Mouse (Mus musculus) neural tube, embryonic 10.5 days (tissue): ENCODE measurements around the gene Hoxa7.

Source experiments
- DNase-seq: peaks from one replicate; pipeline ENCODE4 v3.0.0-alpha.2; 2017; ENCODE audit warnings: low spot score; ENCODE audit errors: extremely low spot score

The Hoxa7 gene

DNA sequence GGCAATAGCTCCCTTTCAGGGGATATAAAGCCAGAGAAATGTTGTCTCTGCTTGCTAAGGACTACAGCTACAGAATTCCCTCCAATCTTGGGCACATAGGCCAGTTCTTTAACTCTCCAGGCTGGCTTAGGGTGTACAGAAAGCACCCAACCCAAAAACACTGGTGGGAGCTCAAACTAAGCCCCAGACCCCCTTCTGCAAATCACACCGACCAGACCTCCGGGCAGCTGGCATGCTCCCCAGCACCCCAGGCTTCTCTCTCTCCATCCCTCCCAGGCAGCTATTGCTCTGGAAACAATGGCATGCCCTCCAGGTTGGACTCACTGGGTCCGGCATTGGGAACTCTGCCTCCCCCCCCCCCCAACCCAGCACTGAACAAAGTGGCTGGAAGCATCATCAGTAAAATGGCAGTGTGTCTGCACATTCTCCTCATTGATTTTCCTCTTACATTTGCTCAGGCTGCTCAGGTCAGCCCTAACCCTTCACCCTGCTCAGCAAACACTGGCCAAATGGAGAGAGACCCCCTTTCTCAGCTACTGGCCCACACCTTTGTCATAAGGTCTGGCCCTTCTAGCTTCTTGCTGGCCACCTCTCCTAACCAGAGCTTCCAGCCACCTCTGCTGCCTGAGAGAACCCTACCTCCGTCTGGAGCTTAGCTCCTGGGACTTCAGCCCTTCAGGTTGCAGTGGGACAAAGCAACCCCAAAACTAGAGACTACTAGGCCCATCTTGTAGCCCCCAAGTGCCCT lies 42.6 kb downstream of the Hoxa7 start:
- DNase-seq = peak; percentile 67

- DNase-seq = peak; percentile 63
Observed at GRCm38 (mm10) chr6:52177806-52178205, 43.8 kb downstream of the Hoxa7 start.

GRCm38 (mm10) chr6:52177061-52177735 lies 44.5 kb downstream of the Hoxa7 start, which contains the start of gene 5730596B20Rik:
TSS of gene 5730596B20Rik (plus strand) at chr6:52177498.
- peak; percentile 82 for DNase-seq

- peak; percentile 61 for DNase-seq
Observed at GRCm38 (mm10) chr6:52176391-52176790, 45.3 kb downstream of the Hoxa7 start.

DNA sequence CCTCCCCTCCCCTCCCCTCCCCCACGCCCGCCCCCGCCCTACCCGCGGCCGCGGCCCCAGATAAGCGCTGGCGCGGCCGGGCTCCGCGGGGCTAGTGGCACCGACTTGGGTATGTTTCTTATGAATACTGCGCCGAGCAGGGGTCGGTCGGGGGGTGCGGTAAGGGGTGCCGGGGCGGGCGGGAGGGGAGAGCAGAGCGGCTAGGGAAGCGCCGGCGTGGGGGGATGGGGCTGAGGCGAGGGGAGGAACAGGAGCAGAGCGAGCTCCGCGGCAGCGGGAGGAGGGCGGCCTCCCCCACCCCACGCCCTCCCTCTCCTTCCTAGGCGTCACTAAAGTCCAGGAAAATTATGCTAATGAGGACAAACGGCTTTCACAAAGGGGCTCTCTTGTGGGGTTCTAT lies 45.8 kb downstream of the Hoxa7 start:
- DNase-seq = peak; percentile 84

GRCm38 (mm10) chr6:52174968-52175751 lies 46.5 kb downstream of the Hoxa7 start:
- peak; percentile 89 for DNase-seq

DNA sequence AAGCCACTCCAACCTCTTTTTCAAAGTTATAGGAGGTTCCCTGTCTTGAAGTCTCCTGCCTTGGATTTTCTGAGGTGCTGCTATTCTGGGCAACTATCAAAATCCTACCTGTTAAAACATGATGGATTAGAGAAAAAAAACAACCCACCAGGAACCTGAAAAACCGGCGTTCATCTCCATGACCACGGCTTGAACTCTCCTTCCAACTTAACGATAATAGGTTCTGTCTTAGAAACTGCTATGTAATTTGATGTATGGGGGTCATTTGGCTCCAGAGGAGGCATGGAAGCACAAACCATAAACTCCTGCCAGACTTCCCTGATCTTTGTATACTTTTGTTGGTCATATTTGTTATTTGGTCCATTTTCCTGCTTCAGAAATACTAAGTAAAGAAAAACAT lies 48.0 kb downstream of the Hoxa7 start:
- peak; percentile 49 for DNase-seq

GRCm38 (mm10) chr6:52172501-52172900 lies 49.2 kb downstream of the Hoxa7 start:
- DNase-seq = peak; percentile 99

GRCm38 (mm10) chr6:52171938-52172337 lies 49.7 kb downstream of the Hoxa7 start:
- peak; percentile 62 for DNase-seq

DNA sequence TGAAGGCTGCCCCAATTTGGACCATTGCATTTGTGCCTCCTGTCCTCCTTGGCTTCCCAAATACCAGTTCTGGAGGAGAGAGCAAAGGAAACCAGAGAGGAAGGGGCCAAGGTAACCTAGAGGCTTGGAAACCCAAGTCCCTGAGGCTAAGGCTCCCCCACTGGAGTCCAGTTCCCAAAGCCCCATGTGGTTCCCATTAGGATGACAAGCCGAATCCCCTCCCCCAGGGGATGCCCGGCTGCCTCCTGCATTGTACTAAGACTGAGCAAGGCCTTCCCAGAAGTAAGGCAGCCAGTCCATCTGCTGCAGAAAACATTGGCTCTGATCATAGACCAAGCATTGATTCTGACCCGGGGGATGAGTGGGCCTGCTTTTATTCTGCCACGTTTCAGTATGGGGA lies 50.3 kb downstream of the Hoxa7 start:
- peak; percentile 80 for DNase-seq

DNA sequence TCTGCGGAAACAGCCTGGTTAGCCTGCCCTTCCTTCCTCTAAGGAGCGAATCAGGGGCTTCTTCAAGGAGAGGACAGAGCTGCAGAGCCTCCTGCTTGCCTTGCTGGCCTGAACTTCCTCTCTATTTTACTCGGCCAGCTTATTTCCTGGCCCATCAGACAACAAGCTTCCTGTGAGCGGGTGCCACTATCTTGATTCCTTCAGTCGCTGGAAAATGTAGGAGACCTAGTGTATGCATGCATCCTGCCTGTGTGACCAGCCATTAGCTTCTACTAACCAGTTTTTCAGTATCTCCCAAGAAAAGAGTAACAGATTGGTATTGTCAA lies 50.8 kb downstream of the Hoxa7 start:
- DNase-seq = no peak

- DNase-seq = peak; percentile 82
Observed at GRCm38 (mm10) chr6:52170166-52170897, 51.3 kb downstream of the Hoxa7 start.

DNA sequence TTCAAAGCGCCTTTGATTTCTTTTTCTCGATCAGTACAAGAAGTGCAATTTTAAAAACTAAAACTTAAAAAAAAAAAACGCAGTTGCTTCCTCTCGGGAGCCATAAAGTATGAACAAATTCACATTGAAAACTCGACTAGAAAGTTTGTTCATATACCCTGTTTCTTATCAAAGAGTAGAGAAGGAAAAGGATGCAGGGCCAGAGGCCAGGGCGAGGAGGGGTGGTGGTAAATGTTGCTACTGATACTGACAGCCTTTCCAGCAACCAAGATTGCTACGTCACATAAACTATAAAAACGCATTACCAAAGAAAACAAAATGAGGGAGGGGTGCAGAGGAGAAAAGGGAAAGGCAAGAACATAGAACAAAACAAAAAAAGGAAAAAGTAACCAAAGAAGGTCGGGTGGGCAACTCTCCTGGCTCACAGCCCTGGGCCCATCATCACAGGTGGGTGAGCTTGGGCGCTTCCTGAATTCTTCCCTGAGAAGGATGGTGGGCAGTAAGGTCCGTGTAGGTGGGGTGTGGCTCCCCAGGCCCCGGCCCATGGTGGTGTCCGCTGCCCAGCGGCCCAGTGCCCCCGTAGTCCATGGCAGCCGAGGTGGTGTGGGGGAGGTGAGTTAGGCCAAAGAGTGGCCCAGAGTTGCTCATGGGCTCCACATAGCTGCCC lies 52.0 kb downstream of the Hoxa7 start:
- DNase-seq = peak; percentile 74

- DNase-seq = peak; percentile 76
Observed at GRCm38 (mm10) chr6:52168191-52169055, 53.2 kb downstream of the Hoxa7 start.

DNA sequence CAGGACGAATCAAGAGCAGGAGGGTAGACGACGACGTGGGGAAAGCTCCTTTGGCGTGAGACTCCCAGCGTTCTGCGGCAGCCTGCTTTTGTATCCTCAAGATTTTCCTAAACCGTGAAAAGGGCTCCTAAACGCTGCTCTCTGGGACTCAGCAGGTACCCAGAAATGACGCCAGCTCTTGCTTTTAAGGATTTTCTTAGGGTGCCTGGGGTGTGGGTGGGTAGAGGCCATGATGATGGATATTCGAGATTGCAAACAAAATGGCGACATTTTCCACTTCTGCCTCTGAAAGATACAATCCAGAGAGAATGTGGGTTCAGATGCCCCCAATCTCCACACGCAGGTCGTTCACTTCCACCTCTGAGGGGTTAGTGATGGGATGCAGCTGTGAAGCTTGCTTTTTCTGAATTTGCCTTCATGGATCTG lies 53.9 kb downstream of the Hoxa7 start:
- DNase-seq = peak; percentile 66

DNA sequence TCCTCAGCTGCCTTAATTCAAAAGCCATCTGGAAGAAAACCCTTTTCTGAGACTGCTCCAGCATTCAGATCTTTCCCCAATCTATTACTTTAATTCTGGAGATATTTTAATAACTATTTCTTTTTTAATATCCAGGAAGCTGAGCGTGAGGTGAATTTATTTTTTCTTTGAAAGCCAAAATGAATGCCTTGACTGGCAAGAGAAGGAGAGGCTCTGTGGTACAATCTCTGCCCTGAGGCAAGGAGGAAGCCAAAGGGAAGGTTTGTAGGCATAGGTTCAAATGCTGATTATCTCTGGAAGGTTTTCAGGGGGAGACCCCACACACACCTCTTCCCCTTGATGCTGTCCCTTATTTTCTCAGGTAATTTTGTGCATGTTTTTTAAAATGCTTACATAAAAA lies 54.5 kb downstream of the Hoxa7 start:
- DNase-seq = no peak

GRCm38 (mm10) chr6:52166431-52167077 lies 55.1 kb downstream of the Hoxa7 start:
- peak; percentile 71 for DNase-seq

DNA sequence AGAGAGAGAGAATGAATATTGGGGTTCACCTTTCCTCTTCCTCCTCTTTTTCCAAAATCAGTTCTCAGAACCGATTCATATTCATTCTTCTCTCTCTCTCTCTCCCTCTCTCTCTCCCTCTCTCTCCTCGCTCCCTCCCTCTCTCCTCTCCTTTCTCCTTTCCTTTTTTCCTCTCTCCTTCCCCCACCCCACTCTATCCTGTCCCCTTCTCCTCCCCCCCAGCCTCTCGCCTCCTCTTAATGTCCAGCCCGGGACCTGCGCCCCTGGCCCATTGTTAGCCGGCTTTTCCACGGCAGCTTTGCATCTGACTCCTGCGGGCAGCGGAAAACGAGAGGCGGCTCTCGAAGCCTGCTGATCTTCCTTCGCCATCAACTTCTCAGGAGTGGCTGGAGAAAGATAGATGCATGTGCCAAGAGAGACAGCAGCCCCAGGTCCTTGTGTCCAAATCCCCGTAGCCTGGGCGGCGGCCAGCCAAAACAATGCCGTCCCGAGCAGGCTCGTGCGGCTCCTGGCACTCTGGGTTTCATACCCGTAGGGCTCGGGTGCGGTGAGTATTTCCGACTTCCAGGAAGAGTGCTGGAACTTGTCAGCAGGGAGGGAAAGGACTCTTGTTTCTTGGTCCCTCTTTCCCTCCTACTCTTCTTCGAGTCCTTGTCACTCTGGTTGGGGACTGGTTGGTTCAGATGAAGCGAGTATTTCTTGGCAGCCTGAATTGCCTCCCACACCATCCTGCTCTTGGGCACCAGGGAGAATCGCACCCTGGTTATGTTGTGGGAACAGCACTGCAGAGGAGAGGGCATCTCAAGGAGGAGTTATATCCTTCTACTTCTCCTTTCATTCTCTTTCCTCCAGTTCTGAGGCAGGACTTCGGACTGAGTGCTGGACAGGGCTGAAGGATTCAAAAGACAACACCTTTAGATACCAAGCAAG lies 55.9 kb downstream of the Hoxa7 start:
- peak; percentile 74 for DNase-seq
